Mouse (Mus musculus): ENCODE measurements around the gene Snorc. TPM values are rescaled to one million over a fixed set of nuclear protein-coding genes. Genes with fewer than 3 reads are reported as not detected.

Gene Snorc
- polyA plus RNA-seq, 1 experiment from 2014 or later = not detected

GRCm38 (mm10) chr1:87475076-87475895, 5.2 kb downstream of the Snorc start:
- H3K27me3 ChIP-seq = peaks cover 31% of the 10 kb centered on the region
- peak overlapping the region; percentile 41 for H3K4me3 ChIP-seq (replicated peaks)
- peak overlapping the region; percentile 79 for H3K4me2 ChIP-seq (replicated peaks)
- ATAC-seq = peak; percentile 61
- no peak overlapping the region for H3K27ac ChIP-seq
- no peaks in the 10 kb centered on the region for H3K9me3 ChIP-seq
- H3K36me3 ChIP-seq = no peaks in the 10 kb centered on the region
- peaks cover 11% of the 10 kb centered on the region for H3K4me1 ChIP-seq (replicated peaks)
- H3K9ac ChIP-seq (replicated peaks) = peak overlapping the region; percentile 48; the same call in 1 of the 2 replicates
- WGBS = 2% methylated on average over 41 of the region's 42 CpGs

GRCm38 (mm10) chr1:87482546-87482945, 12.5 kb downstream of the Snorc start:
- H3K9me3 ChIP-seq = no peaks in the 10 kb centered on the region
- 88% methylated on average over 4 of the region's 4 CpGs for WGBS
- peaks cover 1% of the 10 kb centered on the region; the same call in 1 of the 2 replicates for H3K27me3 ChIP-seq
- H3K4me3 ChIP-seq (replicated peaks) = no peak overlapping the region
- H3K9ac ChIP-seq (replicated peaks) = no peak overlapping the region
- H3K36me3 ChIP-seq = no peaks in the 10 kb centered on the region
- H3K4me2 ChIP-seq (replicated peaks) = no peak overlapping the region
- no peak overlapping the region for H3K27ac ChIP-seq
- ATAC-seq = no peak
- no peaks in the 10 kb centered on the region for H3K4me1 ChIP-seq (replicated peaks)

- Histone ChIP-seq H3K36me3 (no peaks in the 10 kb centered on the region), H3K9me3 (no peaks in the 10 kb centered on the region), H3K27me3 (no peaks in the 10 kb centered on the region), H3K27ac (no peak overlapping the region), H3K9ac (replicated peaks) (no peak overlapping the region), H3K4me1 (replicated peaks) (no peaks in the 10 kb centered on the region), H3K4me3 (replicated peaks) (no peak overlapping the region), H3K4me2 (replicated peaks) (no peak overlapping the region)
- 82% methylated on average over 6 of the region's 6 CpGs for WGBS
- ATAC-seq = no peak
Observed at GRCm38 (mm10) chr1:87486386-87486785, 16.3 kb downstream of the Snorc start.

- Histone ChIP-seq H3K4me3 (replicated peaks) (no peak overlapping the region), H3K9me3 (no peaks in the 10 kb centered on the region), H3K36me3 (no peaks in the 10 kb centered on the region), H3K4me2 (replicated peaks) (no peak overlapping the region), H3K4me1 (replicated peaks) (no peaks in the 10 kb centered on the region), H3K27ac (no peak overlapping the region), H3K9ac (replicated peaks) (no peak overlapping the region), H3K27me3 (no peaks in the 10 kb centered on the region)
- ATAC-seq = no peak
- WGBS = 91% methylated on average over 3 of the region's 3 CpGs
Observed at GRCm38 (mm10) chr1:87492285-87492684, 22.2 kb downstream of the Snorc start.

- no peak overlapping the region for H3K9ac ChIP-seq (replicated peaks)
- no peaks in the 10 kb centered on the region for H3K9me3 ChIP-seq
- no peaks in the 10 kb centered on the region for H3K4me1 ChIP-seq (replicated peaks)
- no peak overlapping the region for H3K4me2 ChIP-seq (replicated peaks)
- WGBS = 73% methylated on average over 4 of the region's 4 CpGs
- H3K4me3 ChIP-seq (replicated peaks) = no peak overlapping the region
- no peak for ATAC-seq
- no peaks in the 10 kb centered on the region for H3K27me3 ChIP-seq
- no peaks in the 10 kb centered on the region for H3K36me3 ChIP-seq
- no peak overlapping the region for H3K27ac ChIP-seq
Observed at GRCm38 (mm10) chr1:87493542-87493941, 23.5 kb downstream of the Snorc start.

- Histone ChIP-seq H3K27me3 (peaks cover 24% of the 10 kb centered on the region), H3K9ac (replicated peaks) (no peak overlapping the region), H3K4me1 (replicated peaks) (peaks cover 10% of the 10 kb centered on the region), H3K36me3 (no peaks in the 10 kb centered on the region), H3K27ac (no peak overlapping the region), H3K4me2 (replicated peaks) (no peak overlapping the region), H3K9me3 (no peaks in the 10 kb centered on the region), H3K4me3 (replicated peaks) (no peak overlapping the region)
- no peak for ATAC-seq
- 90% methylated on average over 4 of the region's 4 CpGs for WGBS
Observed at GRCm38 (mm10) chr1:87505524-87505923, 35.5 kb downstream of the Snorc start.

- Histone ChIP-seq H3K4me2 (replicated peaks) (no peak overlapping the region), H3K4me1 (replicated peaks) (peaks cover 13% of the 10 kb centered on the region), H3K9ac (replicated peaks) (no peak overlapping the region), H3K9me3 (no peaks in the 10 kb centered on the region), H3K27me3 (peaks cover 39% of the 10 kb centered on the region), H3K4me3 (replicated peaks) (no peak overlapping the region), H3K27ac (no peak overlapping the region), H3K36me3 (no peaks in the 10 kb centered on the region)
- no peak for ATAC-seq
- 61% methylated on average over 6 of the region's 6 CpGs for WGBS
Observed at GRCm38 (mm10) chr1:87507857-87508256, 37.8 kb downstream of the Snorc start.

GRCm38 (mm10) chr1:87508591-87509560, 38.8 kb downstream of the Snorc start:
- H3K9me3 ChIP-seq = no peaks in the 10 kb centered on the region
- H3K4me2 ChIP-seq (replicated peaks) = peak overlapping the region; percentile 98
- H3K4me3 ChIP-seq (replicated peaks) = peak overlapping the region; percentile 75
- no peak for ATAC-seq
- peaks cover 39% of the 10 kb centered on the region for H3K27me3 ChIP-seq
- 22% methylated on average over 26 of the region's 26 CpGs for WGBS
- H3K9ac ChIP-seq (replicated peaks) = peak overlapping the region; percentile 80; the same call in 1 of the 2 replicates
- no peaks in the 10 kb centered on the region for H3K36me3 ChIP-seq
- H3K4me1 ChIP-seq (replicated peaks) = peaks cover 13% of the 10 kb centered on the region
- H3K27ac ChIP-seq = no peak overlapping the region

GRCm38 (mm10) chr1:87509561-87510165, 39.6 kb downstream of the Snorc start, which contains the start of gene Neu2:
Gene Neu2, plus strand, starts transcription at chr1:87509889.
- H3K27ac ChIP-seq = no peak within 1 kb of the TSS
- 2% methylated on average over 56 of the region's 56 CpGs for WGBS

GRCm38 (mm10) chr1:87510166-87510691, 40.2 kb downstream of the Snorc start:
- peak overlapping the region; percentile 75 for H3K4me3 ChIP-seq (replicated peaks)
- H3K9ac ChIP-seq (replicated peaks) = peak overlapping the region; percentile 80
- peaks cover 39% of the 10 kb centered on the region for H3K27me3 ChIP-seq
- H3K4me2 ChIP-seq (replicated peaks) = peak overlapping the region; percentile 98
- no peak overlapping the region for H3K27ac ChIP-seq
- no peaks in the 10 kb centered on the region for H3K36me3 ChIP-seq
- under 1% methylated on average over 51 of the region's 61 CpGs for WGBS
- peaks cover 13% of the 10 kb centered on the region for H3K4me1 ChIP-seq (replicated peaks)
- ATAC-seq = peak; percentile 90
- no peaks in the 10 kb centered on the region for H3K9me3 ChIP-seq

More at GRCm38 (mm10) chr1:87509561-87510165, 39.6 kb downstream of the Snorc start, which contains the start of gene Neu2:
- H3K27me3 ChIP-seq = peaks cover 39% of the 10 kb centered on the region
- peak within 1 kb of the TSS; percentile 80 for H3K9ac ChIP-seq (replicated peaks)
- H3K36me3 ChIP-seq = no peaks in the 10 kb centered on the region
- peak within 1 kb of the TSS; percentile 75 for H3K4me3 ChIP-seq (replicated peaks)
- peaks cover 13% of the 10 kb centered on the region for H3K4me1 ChIP-seq (replicated peaks)
- H3K4me2 ChIP-seq (replicated peaks) = peak within 1 kb of the TSS; percentile 98
- no peaks in the 10 kb centered on the region for H3K9me3 ChIP-seq
- peak; percentile 61 for ATAC-seq

- Histone ChIP-seq H3K4me3 (replicated peaks) (peak overlapping the region; percentile 75), H3K36me3 (no peaks in the 10 kb centered on the region), H3K9ac (replicated peaks) (no peak overlapping the region), H3K4me1 (replicated peaks) (peaks cover 13% of the 10 kb centered on the region), H3K9me3 (no peaks in the 10 kb centered on the region), H3K27ac (no peak overlapping the region), H3K4me2 (replicated peaks) (peak overlapping the region; percentile 98), H3K27me3 (peaks cover 39% of the 10 kb centered on the region)
- peak; percentile 31; the same call in 1 of the 2 replicates for ATAC-seq
- WGBS = 15% methylated on average over 5 of the region's 5 CpGs
Observed at GRCm38 (mm10) chr1:87510845-87511244, 40.8 kb downstream of the Snorc start.
